Mouse (Mus musculus) bone marrow macrophage, adult 2 months (primary cell): ENCODE results near the gene Gosr1. TPM values are rescaled to one million over a fixed set of nuclear protein-coding genes. Genes with fewer than 3 reads are reported as not detected.
"Not testable (repeated sequence)": the region's sequence is repeated elsewhere in the genome, so short reads cannot be mapped to it uniquely, and the experiment has no call there.

Experiments used
- H3K27ac ChIP-seq: 2 replicates; pipeline ENCODE4 v1.5.1; 2012; ENCODE audit warnings: low read depth, low read length; ENCODE audit not compliant: insufficient read depth
- H3K4me1 ChIP-seq: 2 replicates; pipeline ENCODE4 v1.6.1; 2012; ENCODE audit warnings: low read length; ENCODE audit not compliant: control insufficient read depth, insufficient read depth
- H3K4me3 ChIP-seq: 2 replicates; pipeline ENCODE4 v1.5.1; 2012; ENCODE audit warnings: mild to moderate bottlenecking, low read length, moderate library complexity; ENCODE audit not compliant: insufficient read depth
- CTCF ChIP-seq: IDR thresholded peaks from 2 replicates; pipeline ENCODE4 v1.5.1; 2012; ENCODE audit warnings: low read depth, mild to moderate bottlenecking, low read length, moderate library complexity
- POLR2A ChIP-seq: IDR thresholded peaks from 2 replicates; pipeline ENCODE4 v1.6.1; 2012; ENCODE audit warnings: mild to moderate bottlenecking, low read depth, low read length, borderline replicate concordance
- polyA plus RNA-seq: library from polyadenylated mRNA; stranded (reverse); fragments of >200 nt; gene quantifications from 2 replicates; pipeline ENCODE4 v1.2.4, GENCODE M21; 2012; ENCODE audit not compliant: missing spikeins, insufficient read depth, insufficient read length

Gene Gosr1
- 34.7 and 48.6 TPM in 2 replicates for polyA plus RNA-seq

- TF ChIP-seq CTCF = peak; percentile 26; the same call in 1 of the 2 replicates
- TF ChIP-seq POLR2A = peak; percentile 74; the same call in 1 of the 2 replicates
- peak within 1 kb of the TSS; percentile 90 for H3K4me3 ChIP-seq
- peak within 1 kb of the TSS; percentile 80 for H3K27ac ChIP-seq
- H3K4me1 ChIP-seq = 0 out of 2 replicates have a peak, but pooled peaks cover 2% of the 10 kb centered on the region
Measured at GRCm38 (mm10) chr11:76763053-76763740, at the start of gene Gosr1. TSS of gene Gosr1 (minus strand) at chr11:76763579.

- Histone ChIP-seq H3K27ac (no peak overlapping the region), H3K4me1 (no peaks in the 10 kb centered on the region), H3K4me3 (no peak overlapping the region)
- no peak for TF ChIP-seq CTCF
- no peak for TF ChIP-seq POLR2A
Measured at GRCm38 (mm10) chr11:76810706-76811495, 47.5 kb upstream of the Gosr1 start.

- Histone ChIP-seq H3K4me1 (no peaks in the 10 kb centered on the region), H3K27ac (no peak overlapping the region), H3K4me3 (no peak overlapping the region)
- no peak for TF ChIP-seq CTCF
- no peak for TF ChIP-seq POLR2A
Measured at GRCm38 (mm10) chr11:76809450-76809849, 46.1 kb upstream of the Gosr1 start.

- Histone ChIP-seq H3K4me3 (no peak overlapping the region), H3K4me1 (no peaks in the 10 kb centered on the region), H3K27ac (no peak overlapping the region)
- no peak for TF ChIP-seq POLR2A
- TF ChIP-seq CTCF = no peak
Measured at GRCm38 (mm10) chr11:76808550-76808949, 45.2 kb upstream of the Gosr1 start.

GRCm38 (mm10) chr11:76807007-76807679 lies 43.8 kb upstream of the Gosr1 start:
- no peak for TF ChIP-seq POLR2A
- TF ChIP-seq CTCF = no peak
- no peak overlapping the region for H3K4me3 ChIP-seq
- no peak overlapping the region for H3K27ac ChIP-seq

GRCm38 (mm10) chr11:76806026-76806425 lies 42.6 kb upstream of the Gosr1 start:
- Histone ChIP-seq H3K4me3 (no peak overlapping the region), H3K4me1 (no peaks in the 10 kb centered on the region), H3K27ac (no peak overlapping the region)
- TF ChIP-seq POLR2A (no peak), CTCF (no peak)

More at GRCm38 (mm10) chr11:76807007-76807679, 43.8 kb upstream of the Gosr1 start:
- H3K4me1 ChIP-seq = no peaks in the 10 kb centered on the region

- H3K4me1 ChIP-seq, H3K4me3 ChIP-seq, H3K27ac ChIP-seq: not testable (repeated sequence)
Measured at GRCm38 (mm10) chr11:76805072-76805471, 41.7 kb upstream of the Gosr1 start.

GRCm38 (mm10) chr11:76803266-76803665 lies 39.9 kb upstream of the Gosr1 start:
- Histone ChIP-seq H3K27ac (no peak overlapping the region), H3K4me3 (no peak overlapping the region), H3K4me1 (no peaks in the 10 kb centered on the region)
- TF ChIP-seq POLR2A (no peak), CTCF (no peak)

GRCm38 (mm10) chr11:76797236-76797635 lies 33.9 kb upstream of the Gosr1 start:
- no peak for TF ChIP-seq CTCF
- no peak for TF ChIP-seq POLR2A
- H3K27ac ChIP-seq = no peak overlapping the region
- H3K4me1 ChIP-seq = no peaks in the 10 kb centered on the region
- H3K4me3 ChIP-seq = no peak overlapping the region

GRCm38 (mm10) chr11:76795326-76795725 lies 31.9 kb upstream of the Gosr1 start:
- Histone ChIP-seq H3K27ac (no peak overlapping the region), H3K4me3 (no peak overlapping the region), H3K4me1 (no peaks in the 10 kb centered on the region)
- TF ChIP-seq POLR2A = no peak
- TF ChIP-seq CTCF = no peak
